Mouse (Mus musculus) stomach, postnatal 0 days (tissue): ENCODE measurements around the gene She. TPM values are rescaled to one million over a fixed set of nuclear protein-coding genes. Genes with fewer than 3 reads are reported as not detected.

Source experiments
- ATAC-seq: fragments of 200-750 bp; cut with Nextera tagmentation; 2 replicates; pipeline ENCODE4 v1.8.0; 2017; ENCODE audit not compliant: low FRiP score, low TSS enrichment
- DNase-seq: peaks from one replicate; pipeline ENCODE4 v3.0.0-alpha.2; 2016; ENCODE audit warnings: low spot score
- H3K27ac ChIP-seq: fragments of 300-500 bp; sonication (generic); replicated peaks from 2 replicates; pipeline ENCODE4 v1.5.1; 2014; ENCODE audit warnings: mild to moderate bottlenecking, control low read depth
- H3K27me3 ChIP-seq: fragments of 300-500 bp; sonication (generic); 2 replicates; pipeline ENCODE4 v1.6.1; 2014; ENCODE audit warnings: low read length; ENCODE audit not compliant: control insufficient read depth, insufficient read depth
- H3K36me3 ChIP-seq: fragments of 300-500 bp; sonication (generic); 2 replicates; pipeline ENCODE4 v1.6.1; 2014; ENCODE audit warnings: low read length, mixed read lengths; ENCODE audit not compliant: control insufficient read depth, insufficient read depth
- H3K4me1 ChIP-seq: fragments of 300-500 bp; sonication (generic); replicated peaks from 2 replicates; pipeline ENCODE4 v1.6.1; 2014; ENCODE audit warnings: antibody characterized with exemption; ENCODE audit not compliant: control insufficient read depth, insufficient read depth
- H3K4me2 ChIP-seq: fragments of 300-500 bp; sonication (generic); replicated peaks from 2 replicates; pipeline ENCODE4 v1.6.1; 2014; ENCODE audit warnings: low read depth, mild to moderate bottlenecking, control low read depth, moderate library complexity
- H3K4me3 ChIP-seq: fragments of 300-500 bp; sonication (generic); 2 replicates; pipeline ENCODE4 v1.5.1; 2014; ENCODE audit warnings: low read depth, low read length, control low read depth
- H3K9ac ChIP-seq: fragments of 300-500 bp; sonication (generic); 2 replicates; pipeline ENCODE4 v1.6.1; 2014; ENCODE audit warnings: mild to moderate bottlenecking, low read length, control low read depth, mixed read lengths
- H3K9me3 ChIP-seq: fragments of 300-500 bp; sonication (generic); 2 replicates; pipeline ENCODE4 v1.6.1; 2016; ENCODE audit warnings: low read length; ENCODE audit not compliant: control insufficient read depth
- CTCF ChIP-seq: IDR thresholded peaks from 2 replicates; pipeline ENCODE4 v1.5.1; 2016; ENCODE audit warnings: antibody characterized with exemption, low read depth, mild to moderate bottlenecking, moderate library complexity
- EP300 ChIP-seq: optimal IDR thresholded peaks from 2 replicates; pipeline ENCODE3; 2016; ENCODE audit warnings: antibody characterized with exemption
- WGBS: fragments of 180-500 bp; shearing (Covaris S2); extraction: QIAGEN DNeasy Blood & Tissue Kit; methylation state at CpG from one replicate; pipeline ENCODE4 v1.1.7; 2014; 5-methylcytosine and 5-hydroxymethylcytosine counted together
- polyA plus RNA-seq: library from polyadenylated mRNA; unstranded; fragments of >200 nt; fragmentation: Nextera tagmentation; extraction: Ambion mirVana; gene quantifications from 2 replicates; pipeline ENCODE4 v1.2.1, GENCODE M21; 2015

The She gene
- polyA plus RNA-seq, 1 experiment from 2014 or later, result 1.4 TPM

DNA sequence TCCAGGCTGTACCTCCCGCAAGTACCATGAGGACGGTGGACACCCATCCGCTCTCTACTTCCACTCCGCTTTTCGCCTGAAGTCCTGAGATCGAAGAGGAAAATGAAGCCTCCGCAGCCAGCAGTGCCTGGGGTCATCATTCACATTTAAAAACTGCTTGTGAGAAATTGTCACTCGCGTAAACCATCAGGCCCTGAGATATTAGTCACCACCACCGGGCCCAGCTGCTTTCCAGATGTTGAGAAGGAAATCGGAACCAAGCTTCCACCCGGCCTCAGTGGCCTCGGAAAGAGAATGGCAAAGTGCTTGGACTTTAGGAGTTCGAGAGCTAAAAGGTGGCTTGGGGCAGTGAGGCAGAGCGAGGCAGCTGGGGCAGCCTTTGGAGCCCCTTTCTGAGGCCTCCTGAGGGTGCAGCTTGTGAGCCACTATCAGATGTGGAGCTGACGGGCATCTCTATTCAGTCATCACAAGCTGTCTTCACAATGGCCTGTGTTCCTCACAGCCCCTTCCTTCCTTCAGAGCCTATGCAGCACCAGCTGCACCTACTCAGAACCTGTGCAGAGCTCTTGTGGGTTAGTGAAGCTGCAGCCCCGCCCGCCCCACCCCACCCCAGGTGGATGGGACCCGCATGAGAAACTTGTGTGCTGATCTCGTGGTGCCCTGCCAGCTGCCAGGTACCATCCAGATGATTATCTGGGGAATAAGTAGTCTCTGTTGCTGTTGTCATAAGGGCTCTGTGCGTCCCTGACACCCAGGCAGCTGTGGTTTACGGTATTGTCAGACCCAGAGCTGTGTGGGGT is 39.5 kb downstream of the She start:
- Histone ChIP-seq H3K4me1 (peaks cover 6% of the 10 kb centered on the region; the same call in 1 of the 2 replicates), H3K4me3 (no peak overlapping the region), H3K36me3 (no peaks in the 10 kb centered on the region), H3K27me3 (no peaks in the 10 kb centered on the region), H3K9ac (no peak overlapping the region), H3K4me2 (peak overlapping the region; percentile 27; the same call in 1 of the 2 replicates), H3K9me3 (no peaks in the 10 kb centered on the region), H3K27ac (peak overlapping the region; percentile 65)
- no peak for ATAC-seq
- TF ChIP-seq EP300 (no peak), CTCF (no peak)
- DNase-seq, result no peak
- 60% methylated on average over 22 of the region's 22 CpGs for WGBS

DNA sequence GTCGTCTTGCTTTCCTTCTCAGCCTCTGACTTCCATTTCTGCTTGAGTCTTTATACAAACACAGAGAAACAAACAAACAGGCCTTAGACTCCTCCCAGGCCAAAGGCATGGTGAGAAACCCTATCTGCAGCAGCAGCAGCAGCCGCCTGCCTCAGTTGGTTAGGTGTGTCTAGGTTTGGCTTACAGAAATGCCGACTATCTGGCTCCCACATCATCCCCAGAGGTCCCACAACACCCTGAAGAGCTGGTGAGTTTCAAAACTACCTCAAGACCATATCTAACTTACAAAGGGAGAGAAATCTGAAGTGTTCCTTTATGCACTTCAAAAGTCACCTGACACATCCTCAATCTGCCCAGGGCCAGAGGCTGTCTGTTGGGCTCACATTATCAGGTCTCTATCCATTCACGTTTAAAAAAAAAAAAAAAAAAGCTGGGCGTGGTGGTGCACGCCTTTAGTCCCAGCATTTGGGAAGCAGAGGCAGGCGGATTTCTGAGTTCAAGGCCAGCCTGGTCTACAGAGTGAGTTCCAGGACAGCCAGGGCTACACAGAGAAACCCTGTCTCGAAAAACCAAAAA is 40.3 kb downstream of the She start:
- H3K9me3 ChIP-seq, result no peaks in the 10 kb centered on the region
- H3K4me2 ChIP-seq, result no peak overlapping the region
- H3K27ac ChIP-seq, result no peak overlapping the region
- no peak for DNase-seq
- H3K27me3 ChIP-seq, result no peaks in the 10 kb centered on the region
- WGBS, result 73% methylated on average over 7 of the region's 8 CpGs
- ATAC-seq, result no peak
- no peak for TF ChIP-seq CTCF
- TF ChIP-seq EP300, result no peak
- no peaks in the 10 kb centered on the region for H3K36me3 ChIP-seq
- no peak overlapping the region for H3K9ac ChIP-seq
- H3K4me1 ChIP-seq, result peaks cover 6% of the 10 kb centered on the region; the same call in 1 of the 2 replicates
- H3K4me3 ChIP-seq, result no peak overlapping the region

DNA sequence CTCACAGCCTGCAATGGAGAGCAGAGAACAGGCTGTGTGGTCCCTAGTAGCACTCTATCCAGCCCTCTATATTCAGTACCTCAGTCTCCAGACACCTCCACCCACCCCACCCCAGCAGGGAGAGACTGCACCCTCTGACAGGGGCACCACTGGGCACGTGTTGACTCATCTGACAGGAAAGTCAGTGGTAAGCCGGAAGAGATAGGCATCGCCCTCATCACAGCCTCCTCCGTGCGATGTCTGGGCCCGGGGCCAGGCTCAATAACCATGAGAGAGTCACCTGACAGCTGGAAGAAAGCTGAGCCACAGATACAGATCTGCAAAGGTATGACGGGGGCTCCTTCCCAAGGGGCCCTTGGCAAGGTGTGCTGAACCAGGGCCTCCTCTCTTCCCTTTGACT is 41.0 kb downstream of the She start:
- Histone ChIP-seq H3K27me3 (no peaks in the 10 kb centered on the region), H3K4me3 (no peak overlapping the region), H3K4me2 (no peak overlapping the region), H3K36me3 (no peaks in the 10 kb centered on the region), H3K4me1 (peaks cover 6% of the 10 kb centered on the region; the same call in 1 of the 2 replicates), H3K9ac (no peak overlapping the region), H3K9me3 (no peaks in the 10 kb centered on the region), H3K27ac (peak overlapping the region; percentile 49)
- WGBS, result 41% methylated on average over 7 of the region's 7 CpGs
- ATAC-seq (peak; percentile 45), DNase-seq (no peak)
- TF ChIP-seq CTCF (no peak), EP300 (no peak)

DNA sequence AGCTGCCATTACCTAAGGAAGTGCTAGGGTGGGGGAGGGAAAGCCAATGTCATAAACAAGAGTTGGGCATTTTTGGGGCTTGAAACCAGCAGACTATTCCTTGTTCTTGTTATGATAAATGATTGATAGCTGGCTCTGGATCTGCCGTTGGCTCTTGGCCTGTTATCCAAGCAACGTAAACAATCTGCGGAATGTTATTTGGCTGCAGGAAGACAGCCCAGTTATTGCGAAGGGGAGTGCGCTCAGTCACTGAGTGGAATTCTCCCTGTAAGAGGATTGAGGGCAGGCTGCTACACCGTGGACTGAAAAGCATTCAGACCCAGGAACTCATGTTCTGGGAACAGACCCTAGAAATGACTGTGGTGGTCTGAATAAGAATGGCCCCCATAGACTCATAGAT is 41.5 kb downstream of the She start:
- ATAC-seq, result peak; percentile 31; the same call in 1 of the 2 replicates
- Histone ChIP-seq H3K9me3 (no peaks in the 10 kb centered on the region), H3K27ac (peak overlapping the region; percentile 49), H3K4me1 (peaks cover 6% of the 10 kb centered on the region; the same call in 1 of the 2 replicates), H3K9ac (no peak overlapping the region), H3K4me3 (no peak overlapping the region), H3K27me3 (no peaks in the 10 kb centered on the region), H3K4me2 (no peak overlapping the region), H3K36me3 (no peaks in the 10 kb centered on the region)
- WGBS, result 27% methylated on average over 6 of the region's 6 CpGs
- TF ChIP-seq CTCF (no peak), EP300 (peak; percentile 16)
- DNase-seq, result no peak

DNA sequence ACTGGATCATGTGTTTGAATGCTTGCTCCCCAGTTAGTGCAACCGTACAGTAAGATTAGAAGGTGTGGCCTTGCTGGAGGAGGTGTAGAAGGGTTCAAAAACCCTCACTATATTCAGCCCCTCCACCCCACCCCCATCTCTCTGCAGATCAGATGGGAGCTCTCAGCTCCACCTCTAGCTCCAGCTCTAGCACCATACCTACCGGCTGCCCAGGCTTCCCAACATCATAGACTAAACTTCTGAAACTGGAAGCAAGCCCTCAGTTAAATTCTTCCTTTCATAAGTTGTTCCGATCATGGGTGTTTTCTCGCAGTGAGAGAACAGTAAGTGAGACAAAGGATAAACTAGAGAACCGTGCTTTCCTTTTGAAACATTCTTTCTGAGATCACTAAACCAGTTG is 42.9 kb downstream of the She start:
- H3K9ac ChIP-seq, result no peak overlapping the region
- DNase-seq (no peak), ATAC-seq (no peak)
- H3K4me2 ChIP-seq, result no peak overlapping the region
- peaks cover 2% of the 10 kb centered on the region; the same call in 1 of the 2 replicates for H3K4me1 ChIP-seq
- no peak overlapping the region for H3K4me3 ChIP-seq
- H3K27ac ChIP-seq, result no peak overlapping the region; the same call in 1 of the 2 replicates
- no peak for TF ChIP-seq CTCF
- no peak for TF ChIP-seq EP300
- H3K36me3 ChIP-seq, result no peaks in the 10 kb centered on the region
- WGBS, result 79% methylated on average over 5 of the region's 5 CpGs
- H3K27me3 ChIP-seq, result no peaks in the 10 kb centered on the region
- H3K9me3 ChIP-seq, result no peaks in the 10 kb centered on the region

DNA sequence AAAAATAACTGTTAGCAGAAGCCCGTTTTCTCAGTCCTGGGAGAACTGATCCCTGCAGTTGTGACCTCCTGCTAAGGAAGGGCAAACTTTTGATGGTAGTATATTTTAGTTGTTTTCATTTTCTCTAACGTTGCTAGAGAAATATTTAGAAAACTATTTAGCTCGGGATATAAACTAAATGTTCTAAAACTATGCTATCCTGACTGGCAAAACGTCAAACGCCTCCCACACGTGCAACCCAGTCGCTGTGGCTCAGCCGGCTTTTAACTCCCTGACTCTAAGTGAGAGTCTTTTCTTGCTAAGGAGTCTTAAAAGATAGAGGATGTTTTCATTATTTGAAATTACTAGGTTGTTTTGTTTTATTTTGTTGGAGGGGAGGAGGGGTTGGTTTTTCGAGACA is 43.9 kb downstream of the She start:
- TF ChIP-seq EP300 (no peak), CTCF (no peak)

More for the DNA sequence above, 43.9 kb downstream of the She start:
- DNase-seq (no peak), ATAC-seq (no peak)
- Histone ChIP-seq H3K4me3 (no peak overlapping the region), H3K27ac (no peak overlapping the region), H3K4me2 (no peak overlapping the region), H3K27me3 (no peaks in the 10 kb centered on the region), H3K9me3 (no peaks in the 10 kb centered on the region), H3K4me1 (peaks cover 2% of the 10 kb centered on the region; the same call in 1 of the 2 replicates), H3K9ac (no peak overlapping the region), H3K36me3 (no peaks in the 10 kb centered on the region)
- WGBS, result 46% methylated on average over 9 of the region's 9 CpGs
